Mouse (Mus musculus) heart, embryonic 14.5 days (tissue): ENCODE measurements at regions not wholly inside any gene's neighbourhood (a gene's known extent, or its start where the extent isn't known, plus 50 kb on each side); places are given as distances from the start of the nearest gene placed in this dataset.

Experiments used
- ATAC-seq: fragments of 200-750 bp; cut with Nextera tagmentation; 2 replicates; pipeline ENCODE4 v1.8.0; 2017; ENCODE audit warnings: low read depth, moderate TSS enrichment; ENCODE audit not compliant: insufficient number of reproducible peaks, insufficient read depth, low FRiP score
- H3K27ac ChIP-seq, 2 experiments: fragments of 200-500 bp in 1 of 2; fragments of 300-500 bp in 1 of 2; sonication (generic) in 1 of 2; replicated peaks in 1 of 2; 2 replicates each; pipeline ENCODE4 v1.5.1; 2012 to 2014; ENCODE audit warnings: low read depth in 2 of 2, low read length in 2 of 2, control low read depth in 1 of 2, mild to moderate bottlenecking in 1 of 2, mixed read lengths in 1 of 2; ENCODE audit not compliant: control insufficient read depth in 1 of 2, insufficient read depth in 1 of 2
- H3K27me3 ChIP-seq: fragments of 300-500 bp; sonication (generic); 2 replicates; pipeline ENCODE4 v1.6.1; 2014; ENCODE audit warnings: mild to moderate bottlenecking, low read length, control low read depth; ENCODE audit not compliant: control insufficient read depth, insufficient read depth
- H3K36me3 ChIP-seq: fragments of 300-500 bp; sonication (generic); 2 replicates; pipeline ENCODE4 v1.6.1; 2014; ENCODE audit warnings: mild to moderate bottlenecking, control low read depth, low read length, mixed read lengths; ENCODE audit not compliant: control insufficient read depth, insufficient read depth
- H3K4me1 ChIP-seq, 2 experiments: fragments of 200-500 bp in 1 of 2; fragments of 300-500 bp in 1 of 2; sonication (generic) in 1 of 2; 2 replicates each; pipeline ENCODE4 v1.6.1; 2012 to 2014; ENCODE audit warnings: low read length in 2 of 2, control low read depth in 1 of 2, mixed read lengths in 1 of 2; ENCODE audit not compliant: control insufficient read depth in 2 of 2, insufficient read depth in 2 of 2
- H3K4me2 ChIP-seq: fragments of 300-500 bp; sonication (generic); 2 replicates; pipeline ENCODE4 v1.6.1; 2014; ENCODE audit warnings: mild to moderate bottlenecking, low read length
- H3K4me3 ChIP-seq, 2 experiments: fragments of 200-500 bp in 1 of 2; fragments of 300-500 bp in 1 of 2; sonication (generic) in 1 of 2; 2 replicates each; pipeline ENCODE4 v1.5.1; 2012 to 2014; ENCODE audit warnings: low read length in 2 of 2, mild to moderate bottlenecking in 2 of 2, control low read depth in 1 of 2, low read depth in 1 of 2, moderate library complexity in 1 of 2; ENCODE audit not compliant: control insufficient read depth in 1 of 2, insufficient read depth in 1 of 2
- H3K9ac ChIP-seq: fragments of 300-500 bp; sonication (generic); 2 replicates; pipeline ENCODE4 v1.6.1; 2014; ENCODE audit warnings: mild to moderate bottlenecking, low read length
- H3K9me3 ChIP-seq: fragments of 300-500 bp; sonication (generic); 2 replicates; pipeline ENCODE4 v1.6.1; 2016; ENCODE audit warnings: low read length, control low read depth; ENCODE audit not compliant: control insufficient read depth
- WGBS: fragments of 180-500 bp; shearing (Covaris S2); extraction: QIAGEN DNeasy Blood & Tissue Kit; methylation state at CpG from one replicate; pipeline ENCODE4 v1.1.7; 2014; 5-methylcytosine and 5-hydroxymethylcytosine counted together

DNA sequence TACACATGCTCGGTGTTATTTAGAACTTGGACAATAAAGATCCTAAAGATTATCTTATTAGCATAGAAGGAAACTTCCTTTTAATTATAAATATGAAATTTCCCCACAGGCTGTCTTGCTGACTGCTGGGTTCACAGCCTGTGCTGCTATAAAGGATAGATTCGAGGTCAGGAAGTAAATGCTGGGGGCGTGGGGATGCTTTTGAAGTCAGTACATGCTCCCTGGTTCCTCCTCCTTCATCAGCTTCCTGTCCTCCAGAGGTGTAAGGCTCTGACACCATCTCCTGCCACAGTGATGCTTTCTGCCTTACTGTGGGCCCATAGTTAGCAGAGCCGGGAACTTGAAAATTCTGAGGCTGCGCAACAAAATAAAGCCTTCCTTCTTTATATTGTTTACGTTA, 175.6 kb upstream of the Slc7a11 start:
- H3K27me3 ChIP-seq: no peaks in the 10 kb centered on the region
- H3K4me2 ChIP-seq: no peak overlapping the region
- no peak overlapping the region for H3K4me3 ChIP-seq
- H3K9ac ChIP-seq: no peak overlapping the region
- no peaks in the 10 kb centered on the region for H3K9me3 ChIP-seq
- H3K36me3 ChIP-seq: no peaks in the 10 kb centered on the region
- no peak overlapping the region for H3K27ac ChIP-seq
- no peak for ATAC-seq
- no peaks in the 10 kb centered on the region for H3K4me1 ChIP-seq
- 76% methylated on average over 6 of the region's 6 CpGs for WGBS

DNA sequence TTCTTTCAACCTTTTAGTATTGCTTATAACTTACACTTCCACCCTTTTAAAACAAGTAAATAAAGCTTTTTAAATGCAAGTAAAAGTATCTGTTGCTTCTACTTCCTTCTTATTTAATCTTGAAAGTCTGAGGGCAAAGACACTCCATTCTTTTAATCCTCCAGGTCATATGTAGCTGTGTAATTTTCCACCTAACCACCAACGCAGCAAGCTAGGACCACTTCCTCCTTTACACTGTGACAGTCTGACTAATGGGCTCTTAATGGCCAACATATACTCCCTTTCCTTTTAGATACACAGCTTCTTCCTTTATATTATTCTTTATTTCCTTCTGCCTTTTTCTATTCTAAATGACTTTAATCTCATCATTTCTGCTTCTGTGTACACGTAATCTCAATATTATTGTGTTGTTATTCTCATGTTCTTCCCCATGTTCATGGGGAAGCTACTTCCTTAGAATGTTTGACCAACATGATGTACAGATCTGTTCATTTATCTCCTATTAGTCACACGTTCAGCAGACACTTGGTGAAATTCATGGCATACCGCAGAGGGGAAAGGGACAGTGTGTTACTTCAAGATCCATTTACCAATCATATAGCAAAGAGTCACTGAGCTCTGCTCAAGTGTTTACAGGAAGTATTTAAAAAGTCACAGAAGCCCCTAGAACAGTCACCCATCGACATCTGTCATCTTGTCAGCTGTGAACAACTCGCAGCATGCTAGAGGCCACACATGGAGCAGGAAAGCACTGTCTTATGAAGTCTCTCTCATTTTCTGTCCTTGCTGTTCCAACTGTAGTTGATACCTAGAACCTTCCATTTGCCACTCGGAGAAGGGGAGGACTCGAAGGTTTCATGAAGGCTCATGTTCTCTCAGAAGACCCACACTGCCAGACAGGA, 172.2 kb upstream of the Slc7a11 start:
- no peak overlapping the region for H3K9ac ChIP-seq
- H3K9me3 ChIP-seq: no peaks in the 10 kb centered on the region
- no peaks in the 10 kb centered on the region for H3K4me1 ChIP-seq
- ATAC-seq: no peak
- no peak overlapping the region for H3K4me2 ChIP-seq
- H3K36me3 ChIP-seq: no peaks in the 10 kb centered on the region
- 73% methylated on average over 8 of the region's 8 CpGs for WGBS
- no peaks in the 10 kb centered on the region for H3K27me3 ChIP-seq
- H3K27ac ChIP-seq: no peak overlapping the region
- no peak overlapping the region for H3K4me3 ChIP-seq

- WGBS: 61% methylated on average over 2 of the region's 2 CpGs
These were observed 169.6 kb upstream of the Slc7a11 start for GRCm38 (mm10) chr3:50613011-50613410.

GRCm38 (mm10) chr3:50609341-50610012, 166.1 kb upstream of the Slc7a11 start:
- H3K27ac ChIP-seq: no peak overlapping the region
- no peak overlapping the region for H3K4me2 ChIP-seq
- no peaks in the 10 kb centered on the region for H3K27me3 ChIP-seq
- no peaks in the 10 kb centered on the region for H3K9me3 ChIP-seq
- H3K36me3 ChIP-seq: no peaks in the 10 kb centered on the region
- no peak for ATAC-seq
- no peaks in the 10 kb centered on the region for H3K4me1 ChIP-seq
- no peak overlapping the region for H3K4me3 ChIP-seq
- H3K9ac ChIP-seq: no peak overlapping the region
- WGBS: 69% methylated on average over 11 of the region's 11 CpGs

More at GRCm38 (mm10) chr3:50613011-50613410, 169.6 kb upstream of the Slc7a11 start:
- H3K4me3 ChIP-seq: no peak overlapping the region
- no peak overlapping the region for H3K4me2 ChIP-seq
- H3K4me1 ChIP-seq: no peaks in the 10 kb centered on the region
- H3K36me3 ChIP-seq: no peaks in the 10 kb centered on the region
- no peaks in the 10 kb centered on the region for H3K9me3 ChIP-seq
- H3K27ac ChIP-seq: no peak overlapping the region
- no peaks in the 10 kb centered on the region for H3K27me3 ChIP-seq
- H3K9ac ChIP-seq: no peak overlapping the region
- no peak for ATAC-seq

GRCm38 (mm10) chr3:50607736-50608135, 164.3 kb upstream of the Slc7a11 start:
- Histone ChIP-seq H3K36me3 (no peaks in the 10 kb centered on the region), H3K27ac (no peak overlapping the region), H3K4me3 (no peak overlapping the region), H3K4me2 (no peak overlapping the region), H3K9me3 (no peaks in the 10 kb centered on the region), H3K4me1 (no peaks in the 10 kb centered on the region), H3K27me3 (no peaks in the 10 kb centered on the region), H3K9ac (no peak overlapping the region)
- 59% methylated on average over 7 of the region's 7 CpGs for WGBS
- no peak for ATAC-seq

DNA sequence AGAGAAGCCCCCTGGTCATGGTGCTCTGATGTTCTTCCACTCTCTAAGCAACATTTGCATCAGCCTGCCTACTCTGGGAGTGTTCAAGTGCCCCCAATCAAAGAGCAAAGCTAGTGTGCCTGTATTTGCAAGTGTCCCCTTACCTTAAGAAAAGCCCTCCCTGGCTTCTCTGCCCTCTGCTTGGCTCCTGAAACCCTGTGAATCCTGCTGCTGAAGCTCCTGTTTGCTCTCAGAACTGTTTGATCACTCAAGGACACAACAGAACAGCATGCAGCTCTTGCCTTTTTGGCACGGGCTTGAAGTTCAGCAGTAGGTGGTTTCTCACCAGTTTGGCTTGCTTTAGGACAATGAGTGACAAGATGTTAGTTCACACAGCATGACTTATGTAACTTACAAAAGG, 163.6 kb upstream of the Slc7a11 start:
- Histone ChIP-seq H3K9ac (no peak overlapping the region), H3K27ac (no peak overlapping the region; a peak in 1 of 4 replicates), H3K4me1 (no peaks in the 10 kb centered on the region), H3K9me3 (no peaks in the 10 kb centered on the region), H3K36me3 (no peaks in the 10 kb centered on the region), H3K27me3 (no peaks in the 10 kb centered on the region), H3K4me2 (no peak overlapping the region), H3K4me3 (no peak overlapping the region)
- ATAC-seq: no peak
- 21% methylated on average over 1 of the region's 1 CpGs for WGBS

DNA sequence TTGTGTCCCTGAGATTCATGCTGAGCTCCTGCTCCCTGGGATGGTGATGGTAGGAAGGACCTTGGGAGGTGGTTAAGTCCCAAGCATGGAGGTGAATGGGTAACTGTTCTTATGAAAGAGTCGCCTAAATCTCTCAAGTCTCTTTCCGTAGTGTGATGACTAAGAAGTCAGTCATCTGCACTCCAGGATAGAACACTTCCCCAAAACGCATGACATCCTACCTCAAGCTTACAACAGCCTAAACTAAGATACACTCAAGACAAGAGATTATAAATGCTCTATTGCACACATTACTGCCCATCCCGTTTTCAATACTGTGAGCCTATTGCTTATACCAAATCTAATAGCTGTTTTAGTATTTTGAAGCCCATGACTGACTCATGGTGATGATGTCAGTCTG, 162.3 kb upstream of the Slc7a11 start:
- 85% methylated on average over 4 of the region's 4 CpGs for WGBS
- no peak overlapping the region for H3K27ac ChIP-seq
- no peak for ATAC-seq
- H3K4me1 ChIP-seq: no peaks in the 10 kb centered on the region
- no peaks in the 10 kb centered on the region for H3K36me3 ChIP-seq
- no peak overlapping the region for H3K4me3 ChIP-seq
- no peaks in the 10 kb centered on the region for H3K27me3 ChIP-seq
- no peak overlapping the region for H3K9ac ChIP-seq
- H3K9me3 ChIP-seq: no peaks in the 10 kb centered on the region
- no peak overlapping the region for H3K4me2 ChIP-seq
